Mouse (Mus musculus) CH12.LX (cell line): ENCODE data around the gene Rassf10. TPM values are rescaled to one million over a fixed set of nuclear protein-coding genes. Genes with fewer than 3 reads are reported as not detected.

ENCODE experiments used
- DNase-seq: peaks from one replicate; pipeline ENCODE4 v3.0.0-alpha.2; 2013; ENCODE audit errors: extremely low read depth
- H3K27ac ChIP-seq: 2 replicates; pipeline ENCODE4 v1.5.1; 2012; ENCODE audit warnings: low read depth, mild to moderate bottlenecking, control low read depth, moderate library complexity; ENCODE audit not compliant: insufficient read depth
- H3K27me3 ChIP-seq: replicated peaks from 2 replicates; pipeline ENCODE3; 2012; ENCODE audit warnings: inconsistent platforms
- H3K36me3 ChIP-seq, 2 experiments: replicated peaks in 1 of 2; 2 replicates each; pipeline versions ENCODE3 to v1.6.1; 2012; ENCODE audit warnings: inconsistent platforms in 1 of 2, low read length in 1 of 2, mild to moderate bottlenecking in 1 of 2, mixed read lengths in 1 of 2, moderate library complexity in 1 of 2; ENCODE audit not compliant: control insufficient read depth in 1 of 2, insufficient read depth in 1 of 2
- H3K4me1 ChIP-seq, 2 experiments: 2 replicates each; pipeline ENCODE4 v1.6.1; 2012; ENCODE audit warnings: inconsistent platforms in 1 of 2, moderate library complexity in 1 of 2; ENCODE audit not compliant: insufficient read depth in 2 of 2, control insufficient read depth in 1 of 2
- H3K4me2 ChIP-seq: 2 replicates; pipeline ENCODE4 v1.6.1; 2012; ENCODE audit warnings: low read depth, mild to moderate bottlenecking, control low read depth; ENCODE audit not compliant: poor library complexity, insufficient read depth, severe bottlenecking
- H3K4me3 ChIP-seq, 3 experiments: fragments of 150-350 bp in 1 of 3; sonication (generic) in 1 of 3; replicated peaks in 1 of 3; 2 replicates each; pipeline versions ENCODE3 to v1.5.1; 2011 to 2012; ENCODE audit warnings: low read depth in 2 of 3, low read length in 2 of 3, mild to moderate bottlenecking in 2 of 3, moderate library complexity in 2 of 3, control low read depth in 1 of 3, improper control_type of control experiment in 1 of 3, inconsistent platforms in 1 of 3, mixed read lengths in 1 of 3; ENCODE audit not compliant: poor library complexity in 1 of 3
- H3K79me2 ChIP-seq: replicated peaks from 2 replicates; pipeline ENCODE4 v1.6.1; 2012; ENCODE audit warnings: mild to moderate bottlenecking, moderate library complexity; ENCODE audit not compliant: control insufficient read depth, poor library complexity, insufficient read depth, severe bottlenecking; ENCODE audit errors: extremely low read depth
- H3K9ac ChIP-seq: 2 replicates; pipeline ENCODE4 v1.6.1; 2012; ENCODE audit warnings: low read depth, mild to moderate bottlenecking, control low read depth, moderate library complexity; ENCODE audit not compliant: insufficient read depth
- H3K9me3 ChIP-seq: replicated peaks from 2 replicates; pipeline ENCODE3; 2012; ENCODE audit warnings: low read length, inconsistent platforms, mixed read lengths
- BHLHE40 ChIP-seq: IDR thresholded peaks from 2 replicates; pipeline ENCODE4 v1.6.1; 2011; ENCODE audit warnings: mild to moderate bottlenecking, low read depth, low read length, improper control_type of control experiment
- ELF1 ChIP-seq: IDR thresholded peaks from 2 replicates; pipeline ENCODE4 v1.6.1; 2014; ENCODE audit warnings: low read depth, mild to moderate bottlenecking, inconsistent platforms, low read length, improper control_type of control experiment
- EP300 ChIP-seq: IDR thresholded peaks from 2 replicates; pipeline ENCODE4 v1.6.1; 2011; ENCODE audit warnings: low read length, improper control_type of control experiment
- GABPA ChIP-seq: IDR thresholded peaks from 2 replicates; pipeline ENCODE4 v1.6.1; 2012; ENCODE audit warnings: low read depth, low read length, improper control_type of control experiment, inconsistent platforms; ENCODE audit not compliant: insufficient replicate concordance
- HCFC1 ChIP-seq: IDR thresholded peaks from 2 replicates; pipeline ENCODE4 v1.6.1; 2012; ENCODE audit warnings: low read depth, mild to moderate bottlenecking, inconsistent platforms, low read length, improper control_type of control experiment
- JUN ChIP-seq: IDR thresholded peaks from 2 replicates; pipeline ENCODE4 v1.6.1; 2011; ENCODE audit warnings: low read depth, mild to moderate bottlenecking, low read length, improper control_type of control experiment, moderate library complexity; ENCODE audit not compliant: insufficient read depth
- MAFK ChIP-seq: IDR thresholded peaks from 2 replicates; pipeline ENCODE4 v1.6.1; 2011; ENCODE audit warnings: low read length, improper control_type of control experiment; ENCODE audit not compliant: insufficient replicate concordance
- MAX ChIP-seq: IDR thresholded peaks from 2 replicates; pipeline ENCODE4 v1.6.1; 2011; ENCODE audit warnings: low read length, improper control_type of control experiment
- MAZ ChIP-seq: IDR thresholded peaks from 2 replicates; pipeline ENCODE4 v1.6.1; 2012; ENCODE audit warnings: low read depth, mild to moderate bottlenecking, inconsistent platforms, low read length, improper control_type of control experiment, moderate library complexity
- MEF2A ChIP-seq: IDR thresholded peaks from 2 replicates; pipeline ENCODE4 v1.6.1; 2014; ENCODE audit warnings: low read depth, mild to moderate bottlenecking, inconsistent platforms, low read length, improper control_type of control experiment, borderline replicate concordance
- MXI1 ChIP-seq: IDR thresholded peaks from 2 replicates; pipeline ENCODE4 v1.6.1; 2011; ENCODE audit warnings: mild to moderate bottlenecking, low read depth, low read length, improper control_type of control experiment
- MYC ChIP-seq: IDR thresholded peaks from 2 replicates; pipeline ENCODE4 v1.6.1; 2011; ENCODE audit warnings: low read depth, mild to moderate bottlenecking, improper control_type of control experiment, low read length
- RAD21 ChIP-seq: IDR thresholded peaks from 2 replicates; pipeline ENCODE4 v1.6.1; 2011; ENCODE audit warnings: low read depth, mild to moderate bottlenecking, low read length, improper control_type of control experiment, moderate library complexity
- RCOR1 ChIP-seq: conservative IDR thresholded peaks from 2 replicates; pipeline ENCODE4 v1.6.1; 2012; ENCODE audit warnings: low read depth, mild to moderate bottlenecking, inconsistent platforms, low read length, improper control_type of control experiment
- SMC3 ChIP-seq: IDR thresholded peaks from 2 replicates; pipeline ENCODE4 v1.6.1; 2011; ENCODE audit warnings: low read depth, low read length, improper control_type of control experiment
- TCF12 ChIP-seq: IDR thresholded peaks from 2 replicates; pipeline ENCODE4 v1.6.1; 2014; ENCODE audit warnings: low read depth, mild to moderate bottlenecking, inconsistent platforms, low read length, improper control_type of control experiment
- USF2 ChIP-seq: conservative IDR thresholded peaks from 2 replicates; pipeline ENCODE4 v1.6.1; 2011; ENCODE audit warnings: low read depth, low read length, improper control_type of control experiment
- ZMIZ1 ChIP-seq: IDR thresholded peaks from 2 replicates; pipeline ENCODE4 v1.6.1; 2012; ENCODE audit warnings: low read depth, mild to moderate bottlenecking, inconsistent platforms, low read length, improper control_type of control experiment
- dilution Hi-C: fragments of 300-500 bp; cut with MboI; formaldehyde crosslinking; loops from 2 replicates; pipeline ENCODE4 v1.14.3; 2020; ENCODE audit warnings: low sequenced_read_pairs; ENCODE audit not compliant: extremely low pct_unique_long_range_greater_than_20kb, extremely low pct_ligation_motif_present
- in situ Hi-C: fragments of 300-500 bp; cut with MboI; formaldehyde crosslinking; loops from 3 replicates; pipeline ENCODE4 v1.14.3; 2019; ENCODE audit warnings: low sequenced_read_pairs, low pct_ligation_motif_present, low pct_unique_long_range_greater_than_20kb, mixed read lengths
- polyA plus RNA-seq: library from polyadenylated mRNA; unstranded; fragments of >175 nt; gene quantifications from 2 replicates; pipeline ENCODE4 v1.2.1, GENCODE M21; 2012; ENCODE audit warnings: low read depth; ENCODE audit not compliant: insufficient read length
- total RNA-seq, 2 experiments: library from RNA; depleted of rRNA; stranded (reverse); fragments of 300-350 nt in 1 of 2; fragments of >200 nt in 1 of 2; gene quantifications; 2 replicates each; pipeline ENCODE4 v1.2.3; 2012 to 2014

Gene Rassf10
- total and polyA plus RNA-seq, 3 experiments, result not detected

GRCm38 (mm10) chr7:112922801-112923200, 31.0 kb upstream of the Rassf10 start:
- peaks cover 1 to 37% of the 10 kb centered on the region in 2 experiments for H3K4me1 ChIP-seq
- H3K27me3 ChIP-seq, result no peaks in the 10 kb centered on the region
- no peak overlapping the region for H3K27ac ChIP-seq
- no peak overlapping the region for H3K9ac ChIP-seq
- no peaks in the 10 kb centered on the region for H3K9me3 ChIP-seq
- TF ChIP-seq RCOR1 (no peak), ELF1 (no peak), USF2 (no peak), BHLHE40 (no peak), EP300 (no peak), ZMIZ1 (no peak), RAD21 (no peak), MEF2A (no peak), MAX (no peak)
- in situ Hi-C loops, result loop anchor here (5.0 to 25.0 kb wide), 2 partner anchors 204 to 340 kb away; no protein-coding TSS in a partner anchor
- no peak overlapping the region for H3K4me2 ChIP-seq
- DNase-seq, result no peak
- dilution Hi-C loops, result no loop called here
- no peaks in the 10 kb centered on the region for H3K79me2 ChIP-seq
- no peaks in the 10 kb centered on the region for H3K36me3 ChIP-seq
- no peak overlapping the region for H3K4me3 ChIP-seq

DNA sequence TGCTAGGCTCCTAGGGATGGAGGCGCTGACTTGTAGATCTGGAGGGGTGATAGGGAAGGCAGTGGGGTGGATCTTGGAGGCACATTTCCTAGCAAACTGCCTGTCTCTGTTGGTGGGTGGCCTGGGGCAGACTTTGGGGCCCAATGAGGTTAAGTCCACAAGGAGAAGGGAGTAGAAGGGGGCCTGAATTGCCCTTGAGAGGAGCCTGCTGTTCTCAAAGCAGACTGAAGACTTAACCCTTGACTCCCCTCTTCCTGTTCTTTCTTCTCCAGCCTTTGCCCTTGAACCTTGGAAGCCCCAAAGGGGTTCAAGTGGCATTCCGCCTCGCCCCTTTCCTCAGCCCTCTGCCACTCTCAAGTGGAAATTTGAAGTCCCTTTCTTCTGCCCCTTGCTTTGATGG, 30.1 kb upstream of the Rassf10 start:
- Histone ChIP-seq H3K79me2 (no peaks in the 10 kb centered on the region), H3K9me3 (no peaks in the 10 kb centered on the region), H3K9ac (no peak overlapping the region), H3K27me3 (no peaks in the 10 kb centered on the region), H3K27ac (no peak overlapping the region), H3K4me2 (no peak overlapping the region)
- no peak for DNase-seq
- no peak for TF ChIP-seq BHLHE40
- TF ChIP-seq MXI1, result no peak
- no peak for TF ChIP-seq SMC3
- TF ChIP-seq RCOR1, result no peak
- TF ChIP-seq MAFK, result no peak
- TF ChIP-seq ZMIZ1, result no peak
- TF ChIP-seq GABPA, result no peak
- TF ChIP-seq JUN, result no peak
- TF ChIP-seq MAZ, result no peak
- TF ChIP-seq TCF12, result no peak
- no peak for TF ChIP-seq HCFC1
- no peak for TF ChIP-seq MYC
- TF ChIP-seq, all 38 proteins: peak for 0
- dilution Hi-C loops, result no loop called here
- H3K4me1 ChIP-seq, result peaks cover 0 to 29% of the 10 kb centered on the region in 2 experiments; a peak in 2 of 4 replicates
- H3K36me3 ChIP-seq, result no peaks in the 10 kb centered on the region
- in situ Hi-C loops, result loop anchor here (5.0 to 25.0 kb wide), 2 partner anchors 204 to 339 kb away; no protein-coding TSS in a partner anchor
- no peak overlapping the region for H3K4me3 ChIP-seq
